Comparison of ENCODE assay signal across 35 mouse cellular contexts in genomic region chr15:91203521-91203920, GRCm38 (mm10). TPM values are rescaled to one million over a fixed set of nuclear protein-coding genes. Genes with fewer than 3 reads are reported as not detected.
"Had no signal": no experiment of that assay in that cellular context is flagged by ENCODE, and none has a peak within 500 bp of the region (broad histone marks: within the 10 kb centered on the region; RNA-seq: fewer than 3 reads in every experiment).

No protein-coding gene starts in this region.

- H3K27ac ChIP-seq: embryonic facial prominence, embryonic 10.5 days; embryonic facial prominence, embryonic 12.5 days; embryonic facial prominence, embryonic 13.5 days; embryonic facial prominence, embryonic 15.5 days; forebrain, embryonic 10.5 days; forebrain, embryonic 12.5 days; forebrain, embryonic 13.5 days; forebrain, embryonic 15.5 days; gastrocnemius, adult 2 months had no signal

- H3K9me3 ChIP-seq: embryonic facial prominence, embryonic 10.5 days; embryonic facial prominence, embryonic 12.5 days; embryonic facial prominence, embryonic 13.5 days; embryonic facial prominence, embryonic 15.5 days; forebrain, embryonic 10.5 days; forebrain, embryonic 12.5 days; forebrain, embryonic 13.5 days; forebrain, embryonic 15.5 days had no signal

- H3K36me3 ChIP-seq: embryonic facial prominence, embryonic 10.5 days; embryonic facial prominence, embryonic 12.5 days; embryonic facial prominence, embryonic 13.5 days; embryonic facial prominence, embryonic 15.5 days; forebrain, embryonic 10.5 days; forebrain, embryonic 12.5 days; forebrain, embryonic 15.5 days had no signal

- DNase-seq: cerebellum, adult 18-20 months; cerebellum, adult 2 months; cerebellum, adult 8-10 months; cerebellum, adult 9-10 months; cerebellum, adult 9-11 months; cerebellum, postnatal 10 days; cerebellum, postnatal 14 days; cerebellum, postnatal 25 days; cerebellum, postnatal 36 days; embryo, embryonic 11 days; forebrain, postnatal 0 days; gastrocnemius, adult 2 months; gastrocnemius, postnatal 10 days; gastrocnemius, postnatal 14 days; gastrocnemius, postnatal 25 days; gastrocnemius, postnatal 36 days; heart, adult 11 months had no signal

- H3K27me3 ChIP-seq: embryonic facial prominence, embryonic 12.5 days; embryonic facial prominence, embryonic 13.5 days; embryonic facial prominence, embryonic 15.5 days; forebrain, embryonic 12.5 days; forebrain, embryonic 13.5 days; forebrain, embryonic 15.5 days had no signal

- H3K4me1 ChIP-seq: embryonic facial prominence, embryonic 10.5 days; embryonic facial prominence, embryonic 12.5 days; embryonic facial prominence, embryonic 13.5 days; embryonic facial prominence, embryonic 15.5 days; forebrain, embryonic 12.5 days; forebrain, embryonic 13.5 days; forebrain, embryonic 15.5 days had no signal

- H3K4me3 ChIP-seq: embryonic facial prominence, embryonic 10.5 days; embryonic facial prominence, embryonic 12.5 days; embryonic facial prominence, embryonic 13.5 days; embryonic facial prominence, embryonic 15.5 days; erythroblast, embryonic 14.5 days; forebrain, embryonic 10.5 days; forebrain, embryonic 12.5 days; forebrain, embryonic 13.5 days; forebrain, embryonic 15.5 days; gastrocnemius, adult 2 months had no signal

- H3K4me2 ChIP-seq: embryonic facial prominence, embryonic 12.5 days; embryonic facial prominence, embryonic 13.5 days; embryonic facial prominence, embryonic 15.5 days; forebrain, embryonic 12.5 days; forebrain, embryonic 13.5 days; forebrain, embryonic 15.5 days had no signal

- H3K9ac ChIP-seq: embryonic facial prominence, embryonic 12.5 days; embryonic facial prominence, embryonic 13.5 days; embryonic facial prominence, embryonic 15.5 days; forebrain, embryonic 12.5 days; forebrain, embryonic 13.5 days; forebrain, embryonic 15.5 days; forebrain, postnatal 0 days had no signal

- ATAC-seq: forebrain, embryonic 13.5 days; forebrain, embryonic 14.5 days; forebrain, embryonic 15.5 days; forebrain, embryonic 16.5 days; forebrain, postnatal 0 days had no signal

RNA-seq across cellular contexts. Expression of gene CN725425, which starts 4.2 kb away (rescaled TPM):
- total RNA-seq: common myeloid progenitor, adult 5-6 weeks; forebrain, postnatal 0 days; gastrocnemius, adult 18-20 months; gastrocnemius, adult 2 months; gastrocnemius, postnatal 25 days; gastrocnemius, postnatal 36 days; gastrocnemius, postnatal 4 days; granulocyte monocyte progenitor cell, adult 5-6 weeks had no signal
- polyA plus RNA-seq: embryonic facial prominence, embryonic 10.5 days; embryonic facial prominence, embryonic 11.5 days; embryonic facial prominence, embryonic 12.5 days; embryonic facial prominence, embryonic 13.5 days; embryonic facial prominence, embryonic 14.5 days; embryonic facial prominence, embryonic 15.5 days; erythroblast, embryonic 14.5 days; forebrain, embryonic 10.5 days; forebrain, embryonic 12.5 days; forebrain, embryonic 13.5 days; forebrain, embryonic 14.5 days; forebrain, embryonic 15.5 days; forebrain, embryonic 16.5 days; gonadal fat pad, adult 2 months had no signal

RNA-seq across cellular contexts. Expression of gene Abcd2, which starts 11.9 kb away (rescaled TPM):
- polyA plus RNA-seq: erythroblast, embryonic 14.5 days had no signal
